Mouse (Mus musculus) erythroblast, embryonic 14.5 days (primary cell): Measurements from ENCODE around the gene S100pbp.
"Not testable (repeated sequence)": the region's sequence is repeated elsewhere in the genome, so short reads cannot be mapped to it uniquely, and the experiment has no call there.

Source experiments
- GATA1 ChIP-seq: IDR thresholded peaks from 2 replicates; pipeline ENCODE4 v1.6.1; 2012; ENCODE audit warnings: low read length, inconsistent platforms, mixed read lengths
- TAL1 ChIP-seq: IDR thresholded peaks from 3 replicates; pipeline ENCODE4 v1.6.1; 2012; ENCODE audit warnings: low read length, inconsistent platforms, mixed read lengths

DNA sequence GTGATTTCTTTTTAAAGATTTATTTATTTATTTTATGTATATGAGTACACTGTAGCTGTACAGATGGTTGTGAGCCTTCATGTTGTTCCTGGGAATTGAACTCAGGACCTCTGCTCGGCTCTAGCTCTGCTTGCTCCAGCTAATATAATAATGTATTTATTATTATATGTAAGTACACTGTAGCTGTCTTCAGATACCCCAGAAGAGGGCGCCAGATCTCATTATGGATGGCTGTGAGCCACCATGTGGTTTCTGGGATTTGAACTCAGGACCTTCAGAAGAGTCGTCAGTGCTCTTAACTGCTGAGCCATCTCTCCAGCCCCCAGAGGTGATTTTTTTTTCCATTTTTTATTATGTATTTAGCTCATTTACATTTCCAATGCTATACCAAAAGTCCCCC lies 23.0 kb upstream of the S100pbp start:
- TF ChIP-seq GATA1, TAL1: not testable (repeated sequence)
